Mouse (Mus musculus): ENCODE results near the gene Smarcd1. TPM values are rescaled to one million over a fixed set of nuclear protein-coding genes. Genes with fewer than 3 reads are reported as not detected.

Gene Smarcd1
- total and polyA plus RNA-seq, 3 experiments, result 20.1 to 39.0 (median 20.6) TPM

- TF ChIP-seq EP300 (IDR thresholded peaks at IDR 0.05; ENCODE audit: insufficient read depth, low read depth, low read length), result no peak
- Histone ChIP-seq H3K36me3 (ENCODE audit: control insufficient read depth, insufficient read depth, low read length) (no peaks in the 10 kb centered on the region), H3K4me3 (no peak overlapping the region), H3K4me1 (ENCODE audit: control insufficient read depth, insufficient read depth, low read length) (no peaks in the 10 kb centered on the region), H3K27ac (no peak overlapping the region), H3K27me3 (ENCODE audit: control insufficient read depth, insufficient read depth, low read length) (no peaks in the 10 kb centered on the region), H3K9ac (ENCODE audit: low read depth, low read length) (no peak overlapping the region), H3K79me2 (replicated peaks; ENCODE audit: control insufficient read depth, insufficient read depth, low read length) (no peaks in the 10 kb centered on the region)
- intact Hi-C loops (cut with DNase I), result no loop called here
- WGBS, result 94% methylated on average over 2 of the region's 2 CpGs
- peak; percentile 100 for DNase-seq
Observed at GRCm38 (mm10) chr15:99735631-99736030, 33.7 kb downstream of the Smarcd1 start.

DNA sequence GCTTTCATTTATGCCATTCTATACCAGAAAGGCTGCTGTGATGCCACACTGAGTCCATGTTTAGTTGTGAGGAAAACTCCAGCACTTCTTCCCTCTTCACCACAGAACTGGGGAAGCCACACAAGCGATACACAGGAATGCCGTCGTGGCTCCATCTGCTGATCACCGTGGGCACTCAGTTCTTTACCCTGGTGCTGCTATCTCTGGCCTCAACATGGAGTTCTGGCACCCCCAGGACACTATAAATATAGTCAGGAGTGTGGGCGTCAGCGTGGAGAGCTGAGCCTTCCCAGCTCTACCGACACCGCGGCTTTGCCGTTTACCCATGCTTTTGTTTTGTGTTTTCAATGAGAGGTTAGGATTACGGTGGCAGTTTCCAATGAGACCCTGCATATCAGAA is 34.7 kb downstream of the Smarcd1 start:
- TF ChIP-seq CTCF (IDR thresholded peaks at IDR 0.05) (no peak), EP300 (IDR thresholded peaks at IDR 0.05; ENCODE audit: insufficient read depth, low read depth, low read length) (no peak), POLR2A (IDR thresholded peaks at IDR 0.05; ENCODE audit: insufficient read depth, low read depth, low read length) (no peak)
- Histone ChIP-seq H3K27me3 (ENCODE audit: control insufficient read depth, insufficient read depth, low read length) (no peaks in the 10 kb centered on the region), H3K9ac (ENCODE audit: low read depth, low read length) (no peak overlapping the region), H3K79me2 (replicated peaks; ENCODE audit: control insufficient read depth, insufficient read depth, low read length) (no peaks in the 10 kb centered on the region), H3K36me3 (ENCODE audit: control insufficient read depth, insufficient read depth, low read length) (no peaks in the 10 kb centered on the region), H3K4me1 (ENCODE audit: control insufficient read depth, insufficient read depth, low read length) (no peaks in the 10 kb centered on the region), H3K4me3 (no peak overlapping the region), H3K27ac (no peak overlapping the region)
- WGBS, result 73% methylated on average over 11 of the region's 11 CpGs
- no peak for DNase-seq
- intact Hi-C loops (cut with DNase I), result no loop called here

DNA sequence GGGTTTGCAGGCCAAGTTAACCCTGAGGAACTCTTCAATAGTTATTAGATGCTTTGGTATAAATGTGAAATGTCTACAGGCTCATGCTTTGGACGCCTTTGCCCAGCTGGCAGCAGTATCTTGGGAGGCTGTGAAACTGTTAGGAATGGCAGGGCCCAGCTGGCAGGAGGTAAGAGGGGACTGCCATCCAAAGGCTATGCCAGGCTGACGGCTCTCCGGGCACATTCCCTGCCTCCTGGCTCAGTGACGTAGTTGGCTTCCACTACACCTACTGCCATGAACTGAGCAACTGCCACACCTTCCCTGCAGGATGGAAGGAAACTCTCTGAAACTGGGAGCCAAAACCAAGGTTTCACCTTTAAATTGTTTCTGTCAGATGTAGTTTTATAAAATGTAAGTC is 38.3 kb downstream of the Smarcd1 start:
- no peaks in the 10 kb centered on the region for H3K4me1 ChIP-seq (ENCODE audit: control insufficient read depth, insufficient read depth, low read length)
- H3K27me3 ChIP-seq (ENCODE audit: control insufficient read depth, insufficient read depth, low read length), result no peaks in the 10 kb centered on the region
- 74% methylated on average over 4 of the region's 4 CpGs for WGBS
- intact Hi-C loops (cut with DNase I), result no loop called here
- H3K27ac ChIP-seq, result no peak overlapping the region
- H3K4me3 ChIP-seq, result no peak overlapping the region
- no peak for TF ChIP-seq CTCF (IDR thresholded peaks at IDR 0.05)
- no peak for TF ChIP-seq POLR2A (IDR thresholded peaks at IDR 0.05; ENCODE audit: insufficient read depth, low read depth, low read length)
- TF ChIP-seq EP300 (IDR thresholded peaks at IDR 0.05; ENCODE audit: insufficient read depth, low read depth, low read length), result no peak
- peak in 1 of 2 experiments; percentile 38 for DNase-seq
- no peak overlapping the region for H3K9ac ChIP-seq (ENCODE audit: low read depth, low read length)
- H3K79me2 ChIP-seq (replicated peaks; ENCODE audit: control insufficient read depth, insufficient read depth, low read length), result no peaks in the 10 kb centered on the region
- no peaks in the 10 kb centered on the region for H3K36me3 ChIP-seq (ENCODE audit: control insufficient read depth, insufficient read depth, low read length)

DNA sequence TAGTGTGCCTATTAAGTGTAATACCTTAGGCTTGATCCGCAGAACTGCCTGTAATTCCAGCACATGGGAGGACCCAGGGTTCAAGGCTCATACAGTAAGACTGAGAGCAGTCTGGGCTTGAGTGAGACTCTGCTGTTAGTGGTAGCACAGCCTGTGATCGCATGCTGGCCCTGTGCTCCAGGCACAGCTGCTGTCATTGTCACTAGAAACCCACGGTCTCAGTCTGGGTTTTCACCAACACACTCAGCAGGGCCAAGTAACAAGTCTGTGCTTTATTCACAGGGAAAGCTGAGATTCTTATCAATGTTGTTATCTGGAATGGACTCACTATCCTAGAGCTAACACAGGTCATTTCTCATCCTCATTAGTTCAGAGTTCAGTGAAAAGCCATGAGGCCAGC is 52.3 kb downstream of the Smarcd1 start:
- Histone ChIP-seq H3K9ac (ENCODE audit: low read depth, low read length) (no peak overlapping the region), H3K27ac (no peak overlapping the region), H3K79me2 (replicated peaks; ENCODE audit: control insufficient read depth, insufficient read depth, low read length) (no peaks in the 10 kb centered on the region), H3K4me3 (no peak overlapping the region), H3K27me3 (ENCODE audit: control insufficient read depth, insufficient read depth, low read length) (no peaks in the 10 kb centered on the region), H3K36me3 (ENCODE audit: control insufficient read depth, insufficient read depth, low read length) (no peaks in the 10 kb centered on the region), H3K4me1 (ENCODE audit: control insufficient read depth, insufficient read depth, low read length) (no peaks in the 10 kb centered on the region; the same call in 1 of the 2 replicates)
- intact Hi-C loops (cut with DNase I), result no loop called here
- WGBS, result 79% methylated on average over 3 of the region's 3 CpGs
- TF ChIP-seq CTCF (IDR thresholded peaks at IDR 0.05), result no peak
- TF ChIP-seq EP300 (IDR thresholded peaks at IDR 0.05; ENCODE audit: insufficient read depth, low read depth, low read length), result no peak
- no peak for TF ChIP-seq POLR2A (IDR thresholded peaks at IDR 0.05; ENCODE audit: insufficient read depth, low read depth, low read length)
- DNase-seq, result no peak

Other genes starting within 250 kb of the Smarcd1 start
- gene Nckap5l, start 244.4 kb upstream of the Smarcd1 start, total RNA-seq (2021), result 1 to 10 TPM; 4.2 to 5.2 TPM
- gene Nckap5l, start 244.4 kb upstream of the Smarcd1 start, polyA plus RNA-seq (2012; rRNA removed), result 3.5 and 4.5 TPM in 2 replicates
- gene Bcdin3d, start 227.4 kb upstream of the Smarcd1 start, total RNA-seq (2021), result 1 to 10 TPM; 2.5 to 3.1 TPM
- gene Bcdin3d, start 227.4 kb upstream of the Smarcd1 start, polyA plus RNA-seq (2012; rRNA removed), result 4.2 and 4.3 TPM in 2 replicates
- under 1 TPM; 0.07 to 0.39 TPM for gene Faim2, start 174.0 kb upstream of the Smarcd1 start, total RNA-seq (2021)
- gene Faim2, start 174.0 kb upstream of the Smarcd1 start, polyA plus RNA-seq (2012; rRNA removed), result 0.26 and 0.53 TPM in 2 replicates
- under 1 TPM in 1 of 2 experiments, not detected in 1; 0.34 TPM for gene Aqp2, start 123.1 kb upstream of the Smarcd1 start, total RNA-seq (2021)
- 0.23 and 0.26 TPM in 2 replicates for gene Aqp2, start 123.1 kb upstream of the Smarcd1 start, polyA plus RNA-seq (2012; rRNA removed)
- under 1 TPM in 1 of 2 experiments, not detected in 1; 0.42 TPM for gene Aqp5, start 111.3 kb upstream of the Smarcd1 start, total RNA-seq (2021)
- gene Aqp5, start 111.3 kb upstream of the Smarcd1 start, polyA plus RNA-seq (2012; rRNA removed), result 0.91 and 7.2 TPM in 2 replicates
- under 1 TPM; 0.18 to 0.27 TPM for gene Aqp6, start 100.7 kb upstream of the Smarcd1 start, total RNA-seq (2021)
- 0.08 and 0.18 TPM in 2 replicates for gene Aqp6, start 100.7 kb upstream of the Smarcd1 start, polyA plus RNA-seq (2012; rRNA removed)
- gene Racgap1, start 50.5 kb upstream of the Smarcd1 start, total RNA-seq (2021), result 1 to 10 TPM; 1.5 to 1.9 TPM
- gene Racgap1, start 50.5 kb upstream of the Smarcd1 start, polyA plus RNA-seq (2012; rRNA removed), result 1.6 and 2.0 TPM in 2 replicates
- gene Asic1, start 31.8 kb upstream of the Smarcd1 start, total RNA-seq (2021), result under 1 TPM; 0.42 to 0.50 TPM
- gene Asic1, start 31.8 kb upstream of the Smarcd1 start, polyA plus RNA-seq (2012; rRNA removed), result 1.3 TPM in 2 replicates
- gene Gm17349, start 3.4 kb downstream of the Smarcd1 start, total RNA-seq (2021), result 1 to 10 TPM; 3.7 to 4.1 TPM
- gene Gm17349, start 3.4 kb downstream of the Smarcd1 start, polyA plus RNA-seq (2012; rRNA removed), result not detected in 2 replicates
- gene Gpd1, start 15.4 kb downstream of the Smarcd1 start, total RNA-seq (2021), result 10 to 100 TPM; 51.4 to 64.6 TPM
- gene Gpd1, start 15.4 kb downstream of the Smarcd1 start, polyA plus RNA-seq (2012; rRNA removed), result 125 and 177 TPM in 2 replicates
- gene Cox14, start 23.5 kb downstream of the Smarcd1 start, total RNA-seq (2021), result 100 to 1,000 TPM; 215 to 236 TPM
- gene Cox14, start 23.5 kb downstream of the Smarcd1 start, polyA plus RNA-seq (2012; rRNA removed), result 326 and 358 TPM in 2 replicates
- 10 to 100 TPM; 17.4 to 17.9 TPM for gene Cers5, start 70.8 kb downstream of the Smarcd1 start, total RNA-seq (2021)
- gene Cers5, start 70.8 kb downstream of the Smarcd1 start, polyA plus RNA-seq (2012; rRNA removed), result 21.6 and 27.9 TPM in 2 replicates
- 10 to 100 TPM; 15.7 to 16.7 TPM for gene Lima1, start 173.3 kb downstream of the Smarcd1 start, total RNA-seq (2021)
- gene Lima1, start 173.3 kb downstream of the Smarcd1 start, polyA plus RNA-seq (2012; rRNA removed), result 8.8 and 13.4 TPM in 2 replicates